Mouse (Mus musculus): Measurements from ENCODE around the gene Casp8. TPM values are rescaled to one million over a fixed set of nuclear protein-coding genes. Genes with fewer than 3 reads are reported as not detected.
"Not testable (repeated sequence)": the region's sequence is repeated elsewhere in the genome, so short reads cannot be mapped to it uniquely, and the experiment has no call there.

Casp8 gene
- polyA plus RNA-seq, 1 experiment, result 8.9 TPM

DNA sequence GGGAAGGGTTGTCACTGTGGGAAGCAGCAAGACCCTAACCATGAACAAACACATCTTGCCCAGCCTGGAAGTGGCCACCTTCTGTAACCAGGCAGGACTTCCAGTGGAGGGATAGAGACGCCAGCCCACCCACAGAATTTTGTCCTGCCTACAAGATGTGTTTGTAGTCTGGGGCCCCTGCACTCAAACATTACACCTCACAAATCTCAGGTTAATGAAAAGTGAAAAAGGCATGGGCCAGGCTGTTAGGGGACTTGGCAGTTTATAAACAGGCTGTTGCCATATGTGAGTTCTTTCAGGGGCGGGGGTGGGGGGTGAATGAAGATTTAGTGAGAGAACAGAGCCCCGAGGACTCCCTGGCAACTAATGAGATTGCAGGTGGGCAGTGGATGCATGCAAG is 31.1 kb downstream of the Casp8 start:
- no peak for DNase-seq
- WGBS, result 91% methylated on average over 3 of the region's 3 CpGs
- Histone ChIP-seq H3K4me1 (ENCODE audit: control insufficient read depth, insufficient read depth, low read length) (peaks cover 3% of the 10 kb centered on the region), H3K4me3 (replicated peaks; ENCODE audit: extremely low read depth, low read depth, low read length) (no peak overlapping the region)
- TF ChIP-seq POLR2A (IDR thresholded peaks at IDR 0.05; ENCODE audit: borderline replicate concordance, extremely low read depth, low read depth, low read length), result no peak
- no peak for TF ChIP-seq CTCF (IDR thresholded peaks at IDR 0.05; ENCODE audit: insufficient read depth, low read length)

DNA sequence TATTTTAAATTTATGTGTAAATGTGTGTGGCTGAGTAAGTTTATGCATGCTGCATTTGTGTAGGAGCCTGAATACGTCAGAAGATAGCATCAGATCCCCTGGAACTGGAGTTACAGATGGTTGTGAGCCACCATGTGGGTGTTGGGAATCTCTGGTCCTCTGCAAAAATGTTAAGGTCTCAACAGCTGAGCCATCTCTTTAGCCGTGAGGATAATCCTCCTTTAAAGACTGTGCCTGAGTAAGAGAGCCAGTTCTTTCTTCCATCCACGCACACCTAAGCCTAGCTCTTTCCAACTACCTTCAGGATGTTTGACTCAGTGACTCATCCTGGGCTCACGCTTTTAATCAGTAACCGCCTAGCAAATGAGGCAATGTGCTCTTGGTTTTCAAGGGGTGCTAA is 35.6 kb downstream of the Casp8 start:
- no peak overlapping the region for H3K4me3 ChIP-seq (replicated peaks; ENCODE audit: extremely low read depth, low read depth, low read length)
- no peaks in the 10 kb centered on the region for H3K4me1 ChIP-seq (ENCODE audit: control insufficient read depth, insufficient read depth, low read length)
- no peak for DNase-seq
- no peak for TF ChIP-seq CTCF (IDR thresholded peaks at IDR 0.05; ENCODE audit: insufficient read depth, low read length)
- WGBS, result 82% methylated on average over 5 of the region's 5 CpGs

DNA sequence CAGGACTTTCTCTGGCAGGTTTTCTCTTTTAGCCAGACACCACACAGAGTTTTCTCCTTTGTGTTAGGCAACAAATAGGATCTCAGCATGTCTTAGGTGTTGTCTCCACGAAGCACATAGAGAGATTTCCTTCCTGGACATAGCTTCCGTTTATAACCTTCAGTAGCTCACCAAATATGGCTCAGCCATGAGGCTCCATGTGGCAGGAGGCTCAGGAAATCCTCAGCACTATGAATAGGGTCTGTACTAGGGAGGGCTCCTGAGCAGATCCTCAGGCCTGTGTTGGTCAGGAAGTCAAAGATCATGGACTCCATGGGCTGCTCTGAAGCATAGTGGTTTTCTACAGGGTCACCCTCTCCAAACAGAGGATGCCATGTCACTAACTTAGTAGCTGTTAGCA is 37.0 kb downstream of the Casp8 start:
- no peak for DNase-seq
- H3K4me1 ChIP-seq (ENCODE audit: control insufficient read depth, insufficient read depth, low read length), result no peaks in the 10 kb centered on the region
- TF ChIP-seq POLR2A (IDR thresholded peaks at IDR 0.05; ENCODE audit: borderline replicate concordance, extremely low read depth, low read depth, low read length) (no peak), CTCF (IDR thresholded peaks at IDR 0.05; ENCODE audit: insufficient read depth, low read length) (no peak)
- no peak overlapping the region for H3K4me3 ChIP-seq (replicated peaks; ENCODE audit: extremely low read depth, low read depth, low read length)
- WGBS, result 53% methylated on average over 2 of the region's 2 CpGs

DNA sequence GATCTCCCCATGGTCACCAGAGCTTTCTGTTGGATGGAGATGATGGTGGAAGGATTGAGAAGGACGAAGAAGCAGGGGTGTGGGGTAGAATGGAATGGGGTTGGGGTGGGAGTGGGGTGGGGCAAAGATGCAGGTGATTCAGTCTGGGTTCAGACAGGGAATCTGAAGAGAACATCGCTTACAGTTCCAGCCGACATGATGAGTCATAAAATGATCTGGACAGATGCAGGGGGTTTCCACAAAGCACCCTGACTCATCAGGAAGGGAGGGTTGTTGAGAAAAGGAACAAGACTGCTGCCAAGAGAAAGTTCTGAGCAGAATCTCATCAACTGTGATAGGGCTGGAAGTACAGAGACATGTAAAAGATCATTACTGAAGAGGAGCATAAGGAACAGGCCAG is 61.6 kb downstream of the Casp8 start:
- H3K4me3 ChIP-seq (replicated peaks; ENCODE audit: extremely low read depth, low read depth, low read length); H3K4me1 ChIP-seq (ENCODE audit: control insufficient read depth, insufficient read depth, low read length); DNase-seq: not testable (repeated sequence)
- WGBS, result 60% methylated on average over 3 of the region's 3 CpGs

DNA sequence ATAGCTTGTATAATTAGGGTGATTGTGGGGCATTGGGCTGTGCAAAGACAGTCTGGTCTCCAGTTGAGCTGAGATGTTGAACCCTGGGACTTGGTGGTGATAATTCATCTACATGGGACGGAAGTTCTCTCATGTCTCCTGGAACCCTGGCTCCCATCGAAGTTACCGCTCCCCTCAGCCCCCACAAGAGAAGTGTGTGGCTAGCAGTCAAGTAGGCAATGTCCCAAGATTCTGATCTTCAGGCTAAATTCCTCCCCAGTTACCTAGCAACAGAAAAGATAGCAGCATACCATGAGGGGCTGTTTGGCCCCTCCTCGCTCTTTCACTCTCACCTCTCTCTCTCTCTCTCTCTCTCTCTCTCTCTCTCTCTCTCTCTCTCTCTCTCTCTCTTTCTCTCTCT is 64.0 kb downstream of the Casp8 start:
- not testable (repeated sequence) for DNase-seq

DNA sequence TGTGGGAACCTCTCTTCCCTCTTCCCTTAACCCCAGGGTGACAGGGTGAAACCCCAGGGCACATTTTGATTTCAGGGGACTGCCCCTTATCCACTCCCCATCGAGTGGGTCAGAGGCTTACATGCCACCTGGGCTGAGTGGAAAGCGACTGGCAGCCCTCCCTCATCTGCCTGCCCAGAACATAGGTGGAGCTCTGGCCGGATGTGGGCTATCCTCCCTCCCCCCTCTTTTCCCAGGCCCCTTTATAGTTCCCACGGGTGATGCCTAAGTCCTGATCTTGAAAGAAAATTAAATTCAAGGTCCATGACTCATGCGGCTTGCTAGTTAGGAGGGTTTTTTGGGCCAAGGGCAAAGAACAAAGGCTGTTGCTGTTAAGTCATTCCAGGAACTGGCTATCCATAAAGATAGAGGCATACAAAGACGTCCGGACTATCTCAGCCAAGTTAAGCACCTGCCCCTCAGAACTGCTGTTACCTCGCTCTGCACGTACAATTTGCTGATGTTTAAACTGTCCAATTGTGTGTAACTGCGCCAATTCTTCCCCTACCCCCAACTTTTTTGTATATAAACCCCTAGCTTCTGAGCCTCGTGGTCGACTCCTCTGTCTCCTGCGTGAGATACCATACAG is 64.7 kb downstream of the Casp8 start:
- not testable (repeated sequence) for H3K4me1 ChIP-seq (ENCODE audit: control insufficient read depth, insufficient read depth, low read length); H3K4me3 ChIP-seq (replicated peaks; ENCODE audit: extremely low read depth, low read depth, low read length); DNase-seq
- 52% methylated on average over 13 of the region's 13 CpGs for WGBS

More for the DNA sequence above, 64.0 kb downstream of the Casp8 start:
- H3K4me1 ChIP-seq (ENCODE audit: control insufficient read depth, insufficient read depth, low read length); H3K4me3 ChIP-seq (replicated peaks; ENCODE audit: extremely low read depth, low read depth, low read length): not testable (repeated sequence)
- WGBS, result 51% methylated on average over 4 of the region's 4 CpGs

DNA sequence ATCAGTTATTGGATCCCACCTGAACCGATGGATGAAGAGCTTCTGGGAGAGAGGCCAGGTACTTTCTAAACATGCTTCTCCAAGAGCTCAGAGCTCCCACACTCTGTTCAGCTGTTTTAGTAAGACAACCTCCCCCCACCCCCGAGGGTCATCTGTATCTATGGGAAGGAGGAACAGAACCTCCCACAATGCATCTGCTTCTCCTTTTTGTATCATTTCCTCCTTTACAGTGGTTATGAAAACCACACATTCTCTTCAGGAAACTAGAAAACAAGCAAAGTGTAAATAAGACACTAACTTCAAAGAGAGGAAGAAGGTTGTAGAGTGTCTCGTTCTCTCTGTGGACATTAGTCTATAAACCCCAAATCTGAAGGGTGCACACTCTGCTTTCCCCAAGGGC is 65.4 kb downstream of the Casp8 start:
- 40% methylated on average over 3 of the region's 3 CpGs for WGBS
- not testable (repeated sequence) for DNase-seq; H3K4me1 ChIP-seq (ENCODE audit: control insufficient read depth, insufficient read depth, low read length); H3K4me3 ChIP-seq (replicated peaks; ENCODE audit: extremely low read depth, low read depth, low read length)

DNA sequence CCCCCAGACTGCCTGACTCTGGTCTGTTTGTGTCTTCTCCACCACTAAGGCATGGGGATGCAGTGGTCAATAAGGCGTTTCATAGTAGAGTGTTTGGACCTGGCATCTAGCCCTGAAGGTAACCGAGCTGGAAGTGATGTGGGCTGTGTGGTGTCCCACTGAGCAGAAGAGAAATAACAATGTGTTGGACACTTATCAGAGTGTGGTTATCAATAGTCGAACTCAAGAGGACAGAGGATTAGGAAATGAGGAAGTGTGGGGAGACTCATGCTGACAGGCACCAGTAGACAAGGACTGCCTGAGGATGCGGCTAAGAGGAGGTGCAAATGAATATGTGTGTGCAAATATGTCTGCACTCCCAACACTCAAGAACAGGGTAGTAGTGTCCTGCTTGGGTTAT is 81.3 kb downstream of the Casp8 start:
- not testable (repeated sequence) for DNase-seq; H3K4me1 ChIP-seq (ENCODE audit: control insufficient read depth, insufficient read depth, low read length); H3K4me3 ChIP-seq (replicated peaks; ENCODE audit: extremely low read depth, low read depth, low read length)
- 70% methylated on average over 4 of the region's 4 CpGs for WGBS

DNA sequence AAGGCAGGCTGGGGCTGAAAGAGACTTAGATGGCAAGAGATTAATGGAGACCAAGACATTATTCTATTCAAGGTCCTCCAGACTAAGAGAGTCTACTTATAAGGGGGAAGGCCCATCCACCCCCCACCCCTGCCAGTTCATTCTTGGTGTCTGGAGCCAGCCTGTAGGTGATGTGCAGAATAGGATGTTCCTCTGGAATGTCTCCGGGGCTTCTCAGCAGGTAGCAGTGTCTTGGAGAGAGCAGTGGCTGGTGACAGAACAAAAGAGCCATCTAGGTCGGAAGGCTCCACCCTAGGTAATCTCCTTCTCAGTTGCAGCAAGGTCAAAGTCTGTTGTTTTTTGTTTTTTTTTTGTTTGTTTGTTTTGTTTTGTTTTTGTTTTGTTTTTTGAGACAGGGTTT is 84.1 kb downstream of the Casp8 start:
- 94% methylated on average over 2 of the region's 2 CpGs for WGBS
- not testable (repeated sequence) for H3K4me1 ChIP-seq (ENCODE audit: control insufficient read depth, insufficient read depth, low read length); H3K4me3 ChIP-seq (replicated peaks; ENCODE audit: extremely low read depth, low read depth, low read length); DNase-seq

DNA sequence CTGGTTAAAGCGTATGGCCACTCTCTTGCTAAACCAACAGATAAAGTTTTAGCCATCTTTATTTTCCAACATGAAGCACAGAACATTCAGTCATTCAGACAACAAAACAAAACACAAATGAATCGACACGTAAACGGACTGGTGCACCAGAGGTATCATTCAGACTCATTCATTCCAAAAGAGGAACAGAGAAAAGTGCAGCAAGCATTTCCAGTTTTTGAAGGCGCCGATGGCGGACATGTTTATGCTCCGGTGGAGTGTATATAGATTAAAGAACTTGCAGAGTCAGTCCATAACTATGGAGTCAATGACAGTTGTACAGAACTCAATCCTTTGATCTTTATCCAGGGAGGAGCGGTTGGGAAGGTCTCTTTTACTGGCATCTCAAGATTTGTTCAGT is 88.1 kb downstream of the Casp8 start:
- WGBS, result 80% methylated on average over 9 of the region's 9 CpGs
- H3K4me1 ChIP-seq (ENCODE audit: control insufficient read depth, insufficient read depth, low read length); H3K4me3 ChIP-seq (replicated peaks; ENCODE audit: extremely low read depth, low read depth, low read length); DNase-seq: not testable (repeated sequence)

DNA sequence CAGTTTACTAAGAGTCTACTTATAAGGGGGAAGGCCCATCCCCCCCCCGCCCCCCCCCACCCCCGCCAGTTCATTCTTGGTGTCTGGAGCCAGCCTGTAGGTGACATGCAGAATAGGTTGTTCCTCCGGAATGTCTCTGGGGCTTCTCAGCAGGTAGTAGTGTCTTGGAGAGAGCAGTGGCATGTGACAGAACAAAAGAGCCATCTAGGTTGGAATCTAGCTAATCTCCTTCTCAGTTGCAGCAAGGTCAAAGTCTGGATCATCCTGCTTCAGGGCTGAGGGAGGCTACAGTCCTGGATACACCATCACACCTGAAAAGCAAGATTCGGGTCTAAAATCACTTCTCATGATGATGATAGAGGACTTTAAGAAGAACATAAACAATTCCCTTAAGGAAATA is 90.5 kb downstream of the Casp8 start:
- H3K4me1 ChIP-seq (ENCODE audit: control insufficient read depth, insufficient read depth, low read length), result no peaks in the 10 kb centered on the region
- whole genome bisulfite sequencing, result 84% methylated on average over 4 of the region's 4 CpGs

More for the DNA sequence above, 90.5 kb downstream of the Casp8 start:
- no peak for DNase-seq
- no peak overlapping the region for H3K4me3 ChIP-seq (replicated peaks; ENCODE audit: extremely low read depth, low read depth, low read length)
- TF ChIP-seq CTCF (IDR thresholded peaks at IDR 0.05; ENCODE audit: insufficient read depth, low read length) (no peak), POLR2A (IDR thresholded peaks at IDR 0.05; ENCODE audit: borderline replicate concordance, extremely low read depth, low read depth, low read length) (no peak)

Data from lung, adult 2 months (tissue).